Mouse (Mus musculus): Measurements from ENCODE around the gene Nr4a1.

The Nr4a1 gene

DNA sequence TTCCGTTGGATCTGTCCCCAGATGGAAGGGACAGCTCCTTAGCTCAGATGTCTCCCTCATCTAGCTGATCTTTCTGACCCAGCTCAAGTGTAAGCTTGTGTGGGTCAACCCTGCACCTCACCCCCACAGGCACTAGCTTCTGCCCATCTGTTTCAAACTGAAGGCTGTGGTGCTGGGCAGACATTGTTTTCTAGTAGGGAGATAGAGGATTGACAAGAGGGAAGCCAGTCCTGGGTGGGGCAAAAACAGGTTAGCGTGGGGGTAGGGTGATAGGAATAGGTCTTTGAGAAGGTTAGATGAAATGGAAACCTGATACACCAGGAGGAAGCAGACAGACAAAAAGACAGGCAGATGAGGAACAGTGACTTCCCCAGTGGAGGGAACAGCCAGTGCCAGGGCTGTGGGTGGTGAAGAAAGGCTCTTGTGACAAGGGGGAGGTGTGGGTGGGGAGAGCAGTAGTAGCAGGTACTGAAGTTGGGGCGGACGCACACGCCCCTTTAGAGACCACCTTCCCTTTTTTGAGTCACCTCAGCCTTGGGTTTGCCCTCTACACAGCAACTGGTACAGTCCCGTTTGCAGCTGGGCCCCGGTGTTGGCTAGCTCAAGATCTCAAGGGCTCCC, 1.9 kb downstream of the Nr4a1 start:
- DNase-seq (ENCODE audit: low read depth, low spot score), result no peak

DNA sequence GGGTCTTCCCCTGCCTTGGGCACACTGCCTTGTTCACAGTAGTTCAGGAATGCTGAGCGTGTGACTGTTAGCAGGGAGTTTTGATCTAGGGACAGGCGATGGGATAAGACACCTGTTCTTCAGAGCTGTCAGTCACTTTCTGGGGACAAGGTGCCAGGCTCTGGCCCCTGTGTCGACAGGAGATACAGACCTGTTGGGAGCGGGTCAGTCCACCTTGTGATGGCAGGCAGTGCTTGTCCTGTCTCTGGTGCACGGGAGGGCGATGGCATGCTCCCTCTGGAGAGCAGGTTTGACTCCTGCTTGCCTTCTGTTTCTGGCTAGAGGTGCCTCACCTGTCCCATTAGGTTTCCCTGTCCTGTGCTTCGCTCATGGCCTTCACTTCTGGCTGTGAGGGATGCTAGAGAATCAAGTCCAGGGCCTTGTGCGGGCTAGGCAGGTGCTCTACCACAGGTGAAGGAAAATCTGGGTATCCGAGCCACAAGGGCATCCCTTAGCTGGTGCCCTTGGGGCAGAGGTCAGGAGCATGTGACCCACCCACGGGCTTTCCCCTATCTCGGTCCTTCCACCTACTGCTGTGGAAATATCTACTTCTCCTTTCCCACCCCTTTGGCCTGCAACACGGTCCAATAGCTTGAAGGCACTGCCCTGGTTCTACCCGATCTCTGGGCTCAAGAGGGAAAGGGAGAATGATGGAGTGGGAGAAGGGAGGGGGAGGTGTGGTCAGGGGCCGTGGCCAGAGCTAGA, 2.6 kb downstream of the Nr4a1 start:
- DNase-seq (ENCODE audit: low read depth, low spot score), result no peak

GRCm38 (mm10) chr15:101258420-101258819, 4.4 kb downstream of the Nr4a1 start:
- no peak for DNase-seq (ENCODE audit: low read depth, low spot score)

GRCm38 (mm10) chr15:101259922-101260321, 5.9 kb downstream of the Nr4a1 start:
- DNase-seq (ENCODE audit: low read depth, low spot score), result no peak

- no peak for DNase-seq (ENCODE audit: low read depth, low spot score)
These were observed 6.3 kb downstream of the Nr4a1 start for GRCm38 (mm10) chr15:101260387-101260786.

DNA sequence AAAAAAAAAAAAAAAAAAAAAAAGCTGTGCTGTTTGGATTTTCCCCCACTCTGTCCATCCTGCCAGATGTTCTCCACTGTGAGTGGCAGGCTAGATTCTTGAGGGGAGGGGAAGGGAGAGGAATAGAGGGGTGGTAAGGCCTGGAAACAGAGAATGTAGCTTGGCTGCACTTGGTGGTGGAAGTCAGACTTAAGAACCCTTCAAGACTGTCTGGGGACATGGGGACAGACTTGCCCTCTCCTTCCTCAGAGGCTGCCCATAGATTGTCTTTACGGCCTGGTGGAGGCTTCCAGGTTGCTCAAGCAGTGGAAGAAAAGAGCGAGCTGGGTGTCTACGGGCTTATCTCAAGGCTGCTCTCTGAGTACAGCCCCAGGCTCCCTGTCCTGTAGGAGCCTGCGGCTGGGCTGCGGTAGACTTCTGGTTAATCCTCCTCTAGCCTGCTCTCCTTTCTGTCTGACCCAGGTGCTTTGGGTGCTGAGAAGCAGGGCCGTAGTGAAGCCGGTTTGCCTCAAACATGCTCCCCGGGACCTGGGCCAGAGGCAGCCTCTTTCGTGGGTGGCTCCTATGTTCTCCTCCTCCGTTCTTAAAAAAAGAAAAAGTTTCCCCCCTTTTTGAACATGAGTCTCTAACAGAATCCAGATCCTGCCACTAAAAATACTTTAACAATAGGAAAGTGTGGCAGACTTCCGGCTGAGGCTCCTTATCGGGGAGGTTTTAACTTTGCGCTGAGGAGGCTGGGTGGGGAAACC, 7.0 kb downstream of the Nr4a1 start:
- DNase-seq (ENCODE audit: low read depth, low spot score), result no peak

- DNase-seq (ENCODE audit: low read depth, low spot score), result no peak
These were observed 8.4 kb downstream of the Nr4a1 start for GRCm38 (mm10) chr15:101262502-101262901.

DNA sequence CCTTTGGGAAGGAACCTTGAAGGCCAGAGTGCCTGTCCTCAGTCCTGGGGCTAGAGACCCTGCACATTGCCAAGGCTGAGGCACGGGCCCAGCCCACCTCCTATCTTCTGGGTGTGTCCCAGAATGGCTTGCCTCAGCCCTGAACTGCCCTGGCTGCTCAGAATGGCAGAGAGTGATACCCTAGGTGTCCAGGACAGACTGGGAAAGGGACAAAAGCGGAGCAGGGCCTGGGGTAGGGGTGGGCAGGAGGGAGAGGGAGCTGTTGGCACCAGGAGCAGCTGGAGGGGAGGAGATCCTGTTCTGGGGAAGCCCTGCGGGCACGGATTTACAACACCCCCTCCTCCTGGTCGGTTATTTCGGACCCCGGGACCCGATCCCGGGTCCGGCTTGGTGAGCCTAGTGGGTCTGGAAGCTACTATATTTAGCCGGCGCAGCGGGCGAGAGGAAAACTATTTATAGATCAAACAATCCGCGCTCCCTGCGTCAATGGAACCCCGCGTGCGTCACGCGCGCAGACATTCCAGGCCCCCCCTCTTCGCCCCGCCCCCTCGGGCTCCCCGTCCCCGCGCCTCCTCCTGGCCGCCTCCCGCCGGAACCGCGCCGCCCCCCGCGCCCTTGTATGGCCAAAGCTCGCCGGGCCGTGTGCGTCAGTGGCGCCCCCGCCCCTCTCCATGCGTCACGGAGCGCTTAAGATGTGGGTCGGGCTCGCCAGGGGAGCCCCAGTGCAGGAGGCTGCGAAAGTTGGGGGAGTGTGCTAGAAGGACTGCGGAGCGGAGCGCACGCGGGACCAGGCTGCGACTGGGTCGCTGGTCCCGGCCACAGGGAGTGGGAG, 12.3 kb downstream of the Nr4a1 start:
- peak; percentile 68 for DNase-seq (ENCODE audit: low read depth, low spot score)

- no peak for DNase-seq (ENCODE audit: low read depth, low spot score)
These were observed 13.3 kb downstream of the Nr4a1 start for GRCm38 (mm10) chr15:101267053-101268032.

GRCm38 (mm10) chr15:101270101-101270820, 16.2 kb downstream of the Nr4a1 start:
- DNase-seq (ENCODE audit: low read depth, low spot score), result no peak

DNA sequence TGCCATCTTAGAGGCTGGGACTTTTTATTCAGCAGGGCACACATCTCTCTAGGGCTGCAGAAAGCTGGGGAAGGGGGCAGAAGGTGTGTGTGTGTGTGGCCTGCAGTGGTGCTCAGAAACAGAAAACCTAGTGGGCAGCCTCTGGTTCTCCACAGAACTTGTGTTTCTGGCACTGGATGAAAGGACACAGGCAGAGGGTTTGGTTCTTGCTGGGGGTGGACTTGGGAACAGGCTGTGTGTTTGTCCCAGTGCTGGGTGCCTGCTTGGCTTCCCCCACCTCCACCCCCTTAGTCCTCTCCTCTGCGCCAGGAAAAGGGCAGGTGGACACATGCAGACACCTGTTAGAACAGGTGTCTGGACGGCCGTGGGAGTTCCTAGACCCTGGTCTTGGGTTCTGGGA, 17.0 kb downstream of the Nr4a1 start:
- DNase-seq (ENCODE audit: low read depth, low spot score), result no peak

- DNase-seq (ENCODE audit: low read depth, low spot score), result no peak
These were observed 17.4 kb downstream of the Nr4a1 start for GRCm38 (mm10) chr15:101271513-101271912.

DNA sequence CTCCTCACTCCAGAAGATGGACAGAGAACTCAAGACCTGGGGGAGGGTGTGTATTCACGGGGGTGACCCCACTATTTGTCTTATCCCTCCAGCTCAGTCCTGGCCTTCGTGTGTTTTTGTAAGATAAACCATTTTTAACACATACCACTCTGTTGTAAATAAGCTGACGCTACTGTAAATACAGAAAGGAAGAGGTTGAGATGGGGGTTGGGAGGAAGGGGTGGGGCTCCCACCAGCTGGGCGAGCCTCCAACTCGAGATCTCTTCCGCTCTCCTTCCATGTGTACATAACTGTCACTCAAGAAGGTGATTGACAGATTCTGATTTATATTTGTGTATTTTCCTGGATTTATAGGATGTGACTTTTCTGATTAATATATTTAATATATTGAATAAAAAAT, 20.3 kb downstream of the Nr4a1 start:
- DNase-seq (ENCODE audit: low read depth, low spot score), result no peak

DNA sequence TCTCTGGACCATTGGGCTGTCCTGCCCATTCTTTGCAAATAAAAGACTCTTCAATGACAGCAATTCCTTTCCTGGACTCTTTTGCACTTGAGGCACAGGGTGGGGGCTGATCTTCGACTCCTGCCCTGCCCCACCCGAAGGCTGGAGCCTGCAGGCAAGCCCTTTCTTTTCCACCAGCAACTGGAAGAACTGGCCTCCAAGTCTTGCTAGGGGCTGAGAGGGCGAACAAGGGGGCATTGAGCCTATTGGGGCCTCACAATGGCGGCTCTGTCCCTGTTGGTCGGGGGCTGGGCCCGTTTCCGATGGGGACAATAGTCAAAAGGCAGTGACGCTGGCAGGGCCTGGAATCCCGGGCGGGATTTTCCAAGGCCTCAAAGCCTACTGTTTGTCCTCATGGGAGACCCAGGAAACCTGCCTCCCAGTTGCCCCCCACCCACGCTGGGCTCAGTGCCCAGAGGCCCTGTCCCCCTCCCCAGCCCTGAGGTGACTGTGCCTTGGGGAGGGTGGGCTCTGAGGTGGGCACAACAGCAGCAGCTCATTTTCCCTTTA, 23.4 kb downstream of the Nr4a1 start:
- DNase-seq (ENCODE audit: low read depth, low spot score), result no peak

GRCm38 (mm10) chr15:101278589-101278988, 24.5 kb downstream of the Nr4a1 start:
- no peak for DNase-seq (ENCODE audit: low read depth, low spot score)

GRCm38 (mm10) chr15:101279430-101279999, 25.4 kb downstream of the Nr4a1 start:
- DNase-seq (ENCODE audit: low read depth, low spot score), result no peak

GRCm38 (mm10) chr15:101282471-101282870, 28.4 kb downstream of the Nr4a1 start:
- DNase-seq (ENCODE audit: low read depth, low spot score), result no peak

DNA sequence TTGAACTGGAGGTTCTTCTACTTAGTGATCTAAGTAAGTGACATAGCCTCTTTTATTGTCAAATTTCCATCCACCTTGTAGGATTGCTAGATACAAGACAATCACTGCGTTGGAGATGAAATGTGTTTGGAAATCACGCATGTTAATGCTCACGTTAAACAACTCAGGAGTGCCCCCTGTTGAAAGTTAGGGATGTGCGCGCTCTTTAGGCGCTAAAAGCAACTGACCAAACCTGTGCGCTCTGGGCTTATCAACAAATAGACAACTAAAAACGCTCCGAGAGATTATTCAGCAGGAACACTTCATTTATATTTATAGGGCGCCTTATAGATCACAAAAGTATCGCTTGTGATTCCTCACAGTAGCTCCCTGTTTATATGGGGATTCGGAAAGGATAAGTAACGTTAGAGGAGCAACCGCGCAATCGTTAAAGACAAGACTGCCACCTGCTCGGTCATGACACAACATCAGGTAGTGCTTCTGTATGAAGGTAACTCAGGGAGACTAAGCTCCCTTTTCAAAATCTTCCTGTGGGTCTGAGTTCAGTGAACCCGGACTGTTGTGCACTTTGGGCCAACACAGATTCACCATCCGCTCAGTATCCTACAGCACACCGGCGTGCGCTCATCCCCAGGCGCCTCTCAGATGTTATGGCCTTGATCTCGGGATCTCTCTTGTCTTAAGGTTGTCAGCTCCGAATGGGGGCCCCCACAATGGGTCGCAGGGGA, 29.3 kb downstream of the Nr4a1 start:
- DNase-seq (ENCODE audit: low read depth, low spot score), result peak; percentile 70
